Mouse (Mus musculus): ENCODE data around the gene Iqgap3.

DNA sequence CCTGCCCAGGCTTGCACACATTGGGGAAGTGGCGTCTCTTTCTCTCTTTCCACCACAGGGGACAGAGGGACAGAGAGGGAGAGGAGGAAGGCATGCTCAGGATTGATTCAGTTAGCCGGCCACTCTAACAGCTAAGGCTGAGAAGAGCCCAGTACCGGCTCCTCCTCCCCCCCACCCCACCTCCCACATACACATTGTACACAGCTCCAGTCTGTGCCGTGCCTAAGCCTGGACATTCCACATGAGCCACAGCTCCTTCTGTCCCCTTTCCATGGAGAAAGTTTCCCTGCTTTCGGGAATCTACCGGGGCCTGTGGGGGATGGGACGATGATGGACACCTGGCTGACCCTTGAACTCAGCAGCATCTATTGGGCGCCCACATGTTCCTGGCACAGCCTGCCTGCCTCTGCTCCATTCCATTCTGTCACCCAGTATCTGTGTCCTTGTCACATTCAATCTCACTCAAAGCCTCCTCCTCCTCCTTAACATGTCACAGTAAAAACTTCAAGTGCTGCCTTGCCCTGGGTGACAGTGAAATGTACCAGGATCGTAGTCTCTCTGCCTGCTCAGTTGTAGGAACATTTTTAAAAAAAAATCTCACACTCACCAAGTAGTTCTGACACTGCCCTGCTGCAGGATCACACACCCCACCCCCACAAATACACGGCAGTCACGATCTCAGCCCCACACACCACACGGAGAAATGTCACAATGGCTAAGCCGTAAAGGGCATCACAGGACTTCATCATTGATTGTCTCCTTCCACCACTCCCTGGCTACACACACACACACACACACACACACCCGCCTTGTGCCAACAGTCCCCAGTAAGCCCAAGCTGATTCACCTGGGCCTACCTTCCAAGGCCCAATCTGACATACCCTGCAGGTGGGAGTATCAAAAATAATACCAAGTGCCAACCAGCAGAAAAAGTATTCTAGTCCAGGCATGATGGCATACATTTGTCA is 39.7 kb downstream of the Iqgap3 start:
- TF ChIP-seq NANOG (IDR thresholded peaks at IDR 0.05; ENCODE audit: borderline replicate concordance, low read length) (no peak), CTCF (conservative IDR thresholded peaks at IDR 0.05; ENCODE audit: low read length) (no peak)
